Mouse (Mus musculus) heart, adult 9 months (tissue): ENCODE results near the gene Dgke.

Source experiments
- DNase-seq, 2 experiments: peaks; one replicate each; pipeline ENCODE4 v3.0.0; 2022; ENCODE audit warnings: low spot score in 2 of 2

The Dgke gene

DNA sequence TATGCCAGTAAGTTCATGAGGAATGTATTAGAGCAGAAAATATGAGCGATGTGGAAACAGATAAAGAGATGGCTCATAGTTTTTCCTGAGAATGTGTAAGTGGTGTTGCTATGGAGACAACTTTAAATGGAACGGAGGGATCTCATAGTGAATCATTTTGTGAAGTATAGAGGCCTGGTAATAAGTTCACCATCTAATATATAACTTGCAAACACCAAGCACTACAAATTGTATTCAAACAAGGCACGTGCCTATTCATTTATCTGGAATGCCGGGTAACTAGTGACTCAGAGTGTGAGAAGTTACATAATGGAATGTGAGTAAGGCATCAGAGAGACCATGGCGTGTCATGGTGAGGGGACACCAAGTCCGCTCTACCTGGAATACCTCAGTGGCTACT, 28.2 kb downstream of the Dgke start:
- DNase-seq, result no peak

DNA sequence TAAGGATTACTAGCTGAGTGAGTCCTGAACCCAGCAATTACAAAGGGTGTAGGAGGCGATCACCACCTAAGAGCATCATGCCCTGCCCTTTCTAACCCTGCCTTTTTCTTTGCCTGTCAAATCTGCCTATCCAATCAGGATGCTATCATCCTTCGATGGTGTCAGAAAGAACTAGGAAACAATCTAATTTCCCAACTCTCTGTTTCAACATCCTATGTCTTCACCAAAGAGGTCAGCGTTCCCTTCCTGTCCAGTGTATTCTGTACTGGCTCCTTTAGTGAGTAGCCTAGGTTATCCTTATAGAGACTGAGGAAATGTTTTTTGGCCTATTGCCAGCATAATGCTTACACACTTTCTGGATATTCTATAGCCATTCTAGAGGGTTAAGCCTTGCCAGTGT, 31.1 kb downstream of the Dgke start:
- DNase-seq, result no peak

DNA sequence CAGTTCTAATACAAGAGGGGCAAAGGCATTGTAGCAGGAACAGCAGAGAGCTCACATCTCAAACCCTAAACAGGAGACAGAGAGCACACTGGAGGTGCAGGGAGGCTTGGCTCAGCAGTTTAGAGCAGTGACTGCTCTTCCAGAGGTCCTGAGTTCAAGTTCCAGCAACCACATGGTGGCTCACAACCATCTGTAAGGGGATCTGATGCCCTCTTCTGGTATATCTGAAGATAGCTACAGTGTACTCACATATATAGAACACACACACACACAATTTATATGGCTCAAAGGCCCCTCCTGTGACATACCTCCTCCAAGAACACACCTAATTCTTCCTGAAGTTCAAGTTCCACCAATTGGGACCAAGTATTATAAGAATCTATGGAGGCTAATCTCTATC, 32.1 kb downstream of the Dgke start:
- DNase-seq, result no peak

DNA sequence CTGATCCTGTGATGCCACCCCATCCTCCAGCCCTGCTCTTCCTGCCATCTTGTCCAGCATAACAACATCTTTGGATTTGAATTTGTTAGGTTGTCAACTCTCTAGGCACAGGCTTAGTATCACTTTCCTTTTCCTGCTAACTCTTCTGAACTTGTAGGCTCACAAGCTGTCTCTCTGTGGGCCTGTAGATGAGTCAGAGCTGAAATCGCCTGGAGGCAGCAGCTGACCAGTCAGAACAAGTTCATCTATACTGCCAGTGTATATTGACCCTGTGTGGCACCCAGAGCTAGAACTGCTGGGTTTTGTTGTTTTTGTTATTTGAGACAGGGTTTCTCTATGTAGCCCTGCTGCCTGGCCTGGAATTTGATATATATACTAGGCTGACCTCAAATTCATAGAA, 35.5 kb downstream of the Dgke start:
- DNase-seq, result no peak

DNA sequence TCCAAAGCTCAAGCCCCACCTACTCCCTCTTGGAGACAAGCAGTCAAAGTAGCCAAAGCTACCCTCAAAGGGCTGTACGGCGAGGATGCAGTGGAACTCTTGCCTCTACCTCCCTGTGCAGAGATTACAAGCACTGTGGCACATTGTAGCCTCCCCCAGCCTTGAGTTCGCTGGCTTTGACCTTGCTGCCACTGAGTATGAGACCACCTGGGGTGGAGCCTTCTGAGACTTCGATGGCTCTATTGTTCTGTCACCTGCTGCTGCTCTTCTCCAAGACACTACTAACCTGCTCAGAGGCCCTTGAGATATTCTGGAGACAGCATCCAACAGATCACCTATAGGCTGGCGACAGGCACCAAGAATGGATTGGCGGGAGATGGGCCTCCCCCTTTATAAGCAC, 36.1 kb downstream of the Dgke start:
- DNase-seq, result no peak

DNA sequence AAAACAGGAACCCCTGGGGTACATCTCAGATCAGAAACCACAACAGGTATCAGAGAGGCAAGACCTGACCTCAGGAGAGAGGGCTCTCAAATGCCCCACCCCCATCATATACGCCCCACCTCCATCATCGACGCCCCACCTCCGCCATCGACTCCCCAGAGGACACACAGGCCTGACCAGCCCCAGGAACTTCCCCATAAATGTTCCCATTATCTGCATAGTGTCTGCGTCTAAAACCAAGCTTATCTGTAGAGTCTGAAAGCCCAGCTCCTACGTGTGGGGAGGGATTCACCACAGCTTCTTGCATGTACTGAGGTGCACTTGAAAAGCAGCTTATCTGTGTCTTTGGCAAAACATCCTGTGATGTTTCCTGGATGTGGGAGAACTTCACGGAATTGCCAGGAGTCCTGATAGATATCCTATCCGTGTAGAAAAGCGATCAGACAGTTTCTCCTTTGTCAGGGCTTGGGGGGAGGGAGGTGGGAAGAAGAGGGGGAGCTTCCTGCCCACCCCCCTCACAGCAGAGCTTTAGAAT, 37.7 kb downstream of the Dgke start:
- DNase-seq, result peak; percentile 47 to 68

DNA sequence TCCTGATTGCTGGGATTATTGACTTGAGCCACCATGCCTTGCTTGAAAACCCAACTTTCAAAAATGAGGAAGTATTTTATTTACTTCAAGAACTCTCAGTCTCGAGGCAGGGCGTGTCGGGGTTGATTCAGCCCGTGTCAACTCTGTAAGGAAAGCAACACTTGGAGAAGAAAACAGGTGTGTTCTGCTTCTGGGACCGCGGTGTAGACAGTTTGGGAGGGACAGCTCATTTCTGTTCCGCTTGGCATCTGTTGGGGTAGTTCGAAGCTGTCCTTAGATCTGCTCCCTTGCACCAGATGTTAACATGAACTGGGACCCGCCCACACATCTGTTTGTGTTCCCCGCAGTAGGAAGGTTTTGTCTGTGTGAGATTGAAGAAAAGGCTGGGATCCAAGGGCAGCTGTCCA, 38.7 kb downstream of the Dgke start:
- DNase-seq, result peak; percentile 63 to 82

DNA sequence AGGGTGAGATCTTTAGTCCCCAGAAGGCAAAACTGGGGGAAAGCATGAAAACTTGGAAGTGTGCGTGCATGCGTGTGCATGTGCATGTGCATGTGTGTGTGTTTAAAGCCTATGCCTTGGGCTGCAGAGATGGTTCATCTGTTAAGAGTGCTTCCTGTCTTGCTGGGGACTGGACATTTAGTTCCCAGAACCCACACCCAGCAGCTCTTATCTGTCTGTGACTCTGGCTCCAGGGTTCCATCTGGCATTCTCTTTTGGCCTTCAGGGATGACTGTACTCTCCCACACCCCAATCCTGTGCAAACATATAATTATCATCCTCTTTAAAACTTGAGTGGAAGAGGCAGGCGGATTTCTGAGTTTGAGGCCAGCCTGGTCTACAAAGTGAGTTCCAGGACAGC, 40.5 kb downstream of the Dgke start:
- peak in 1 of 2 experiments; percentile 68 for DNase-seq

DNA sequence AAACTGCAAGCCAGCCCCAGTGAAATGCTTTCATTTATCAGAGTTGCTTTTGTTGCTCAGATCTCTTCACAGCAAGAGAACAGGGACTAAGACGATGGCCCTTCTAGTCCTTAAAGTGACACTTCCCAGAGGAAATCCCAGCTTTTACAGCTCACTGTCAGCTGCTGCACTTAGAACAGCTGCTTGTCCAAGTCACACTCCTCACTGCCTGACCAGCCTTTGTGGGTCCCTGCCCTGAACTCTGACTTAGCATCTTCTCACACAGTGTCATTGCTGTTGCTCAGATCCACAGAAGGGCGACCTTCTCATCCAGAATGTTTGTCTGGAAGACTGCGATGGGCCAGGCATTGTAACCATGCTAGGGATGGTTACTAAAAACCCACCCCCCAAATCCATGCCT, 41.0 kb downstream of the Dgke start:
- DNase-seq, result no peak

DNA sequence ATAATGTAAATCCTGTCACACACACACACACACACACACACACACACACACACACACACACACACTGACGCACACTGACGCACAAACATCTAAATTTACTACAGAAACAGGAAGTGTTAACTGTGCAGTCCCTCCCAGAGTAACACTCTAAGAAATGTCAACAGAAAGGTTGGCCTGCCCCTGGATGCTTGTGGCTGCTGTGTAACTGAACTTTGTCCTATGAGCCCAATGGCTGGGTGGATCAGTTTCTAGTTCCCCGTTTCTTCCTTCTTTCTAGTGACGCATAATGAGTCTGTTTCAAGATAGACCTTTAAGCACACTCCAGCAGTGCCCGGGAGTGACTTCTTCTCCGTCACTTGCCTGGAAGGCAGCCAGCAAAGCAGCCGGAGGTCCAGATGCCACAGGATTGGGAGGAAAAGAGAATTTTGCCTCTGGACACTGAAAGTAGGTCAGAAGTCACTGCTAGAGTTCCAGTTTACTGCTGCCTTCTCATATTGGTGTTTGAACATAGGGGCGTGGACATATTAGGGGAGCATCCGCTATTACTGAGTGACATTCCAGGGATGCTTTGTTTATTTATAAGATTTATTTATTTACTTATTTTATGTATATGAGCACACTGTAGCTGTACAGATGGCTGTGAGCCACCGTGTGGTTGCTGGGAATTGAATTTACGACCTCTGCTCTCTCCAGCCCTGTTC, 42.3 kb downstream of the Dgke start:
- peak; percentile 85 to 86 for DNase-seq

DNA sequence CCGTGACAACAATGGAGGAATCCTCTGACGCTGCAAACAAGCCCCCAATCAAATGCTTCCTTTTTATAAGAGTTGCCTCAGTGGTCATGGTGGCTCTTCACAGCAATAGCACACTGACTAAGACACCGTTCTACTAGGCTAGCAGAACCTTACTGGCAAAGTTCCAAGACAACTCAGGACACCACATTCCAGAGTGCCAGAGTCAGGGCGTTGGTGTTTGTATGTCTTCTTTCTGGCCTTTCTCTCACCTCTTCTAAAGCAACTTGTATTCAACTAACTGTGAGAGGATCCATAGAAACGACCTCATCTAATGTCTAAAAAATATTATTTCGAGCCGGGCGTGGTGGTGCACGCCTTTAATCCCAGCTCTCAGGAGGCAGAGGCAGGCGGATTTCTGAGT, 43.2 kb downstream of the Dgke start:
- no peak for DNase-seq

DNA sequence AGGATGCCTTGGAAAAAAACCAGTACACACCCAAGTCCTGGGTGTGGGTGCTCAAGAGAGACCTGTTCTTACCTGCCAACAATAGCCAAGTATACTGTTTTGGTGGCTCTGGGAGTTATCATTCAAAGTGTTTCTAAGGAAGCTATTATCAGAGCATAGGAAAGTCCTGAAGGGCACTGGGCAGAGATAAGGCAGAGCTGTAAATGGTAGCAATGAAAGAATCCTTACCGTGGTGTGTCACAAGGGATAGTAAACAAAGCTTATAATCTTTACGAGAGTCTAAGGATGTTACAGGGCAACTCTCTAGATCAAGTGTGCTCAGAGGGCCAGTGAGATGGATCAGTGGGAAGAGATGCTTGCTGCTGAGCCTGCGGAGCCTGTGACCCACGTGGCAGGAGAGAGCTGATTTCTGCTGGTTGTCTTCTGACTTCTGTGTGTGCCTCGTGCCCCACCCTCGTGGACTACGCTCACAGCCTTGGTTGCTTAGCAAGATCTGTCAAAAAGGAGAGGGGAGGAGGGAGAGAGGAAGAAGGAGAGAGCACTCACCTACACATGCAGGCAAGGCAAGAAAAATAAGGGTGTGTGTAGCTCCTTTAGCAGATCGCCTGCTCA, 44.4 kb downstream of the Dgke start:
- DNase-seq, result no peak

DNA sequence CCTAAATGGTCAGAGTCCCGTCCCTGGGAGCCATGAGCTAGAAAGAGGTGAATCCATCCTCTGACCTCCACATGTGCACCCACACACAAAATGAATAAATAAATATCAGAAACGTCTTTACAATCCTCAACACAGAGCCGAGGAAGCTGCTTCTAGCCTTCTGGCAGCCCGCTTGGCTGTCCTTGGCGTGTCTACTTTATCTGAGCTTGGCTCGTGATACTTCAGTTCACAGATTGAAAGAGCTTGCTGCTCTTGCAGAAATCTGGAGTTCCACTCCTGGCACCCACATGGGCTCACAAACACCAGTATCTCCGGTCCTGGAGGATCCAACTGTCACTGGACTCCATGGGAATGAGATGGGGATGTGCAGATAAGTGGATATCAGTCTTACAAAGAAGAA, 45.0 kb downstream of the Dgke start:
- DNase-seq, result no peak

DNA sequence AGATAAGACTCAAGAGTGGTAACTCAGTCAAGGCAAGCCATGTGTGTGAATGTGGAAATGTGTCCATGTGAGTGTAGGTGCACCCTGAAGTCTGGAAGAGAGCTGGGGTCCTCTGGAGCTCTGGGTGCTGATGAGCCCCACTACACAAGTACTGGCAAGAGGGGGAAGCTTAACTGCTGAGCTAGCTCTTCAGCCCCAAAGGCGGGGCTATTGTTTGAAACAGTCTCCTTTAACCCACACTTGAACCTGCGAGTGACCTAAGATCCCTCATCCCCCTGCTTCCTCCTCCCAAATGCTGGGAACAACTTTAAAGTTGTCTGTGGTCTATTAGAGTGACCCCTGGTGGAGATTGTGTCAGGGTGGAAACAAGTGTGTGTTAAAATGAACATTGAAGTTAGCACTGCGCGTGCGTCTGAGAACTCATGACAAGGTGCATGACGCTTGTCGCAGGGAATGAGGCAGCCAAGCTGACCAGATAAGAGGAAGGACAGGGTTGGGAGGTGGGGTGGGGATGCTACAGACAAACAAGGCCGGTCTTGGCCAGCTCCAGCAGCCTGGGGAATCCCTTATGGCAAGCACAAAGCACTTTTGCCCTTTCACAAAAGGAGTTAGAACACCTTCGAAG, 45.9 kb downstream of the Dgke start:
- no peak for DNase-seq

DNA sequence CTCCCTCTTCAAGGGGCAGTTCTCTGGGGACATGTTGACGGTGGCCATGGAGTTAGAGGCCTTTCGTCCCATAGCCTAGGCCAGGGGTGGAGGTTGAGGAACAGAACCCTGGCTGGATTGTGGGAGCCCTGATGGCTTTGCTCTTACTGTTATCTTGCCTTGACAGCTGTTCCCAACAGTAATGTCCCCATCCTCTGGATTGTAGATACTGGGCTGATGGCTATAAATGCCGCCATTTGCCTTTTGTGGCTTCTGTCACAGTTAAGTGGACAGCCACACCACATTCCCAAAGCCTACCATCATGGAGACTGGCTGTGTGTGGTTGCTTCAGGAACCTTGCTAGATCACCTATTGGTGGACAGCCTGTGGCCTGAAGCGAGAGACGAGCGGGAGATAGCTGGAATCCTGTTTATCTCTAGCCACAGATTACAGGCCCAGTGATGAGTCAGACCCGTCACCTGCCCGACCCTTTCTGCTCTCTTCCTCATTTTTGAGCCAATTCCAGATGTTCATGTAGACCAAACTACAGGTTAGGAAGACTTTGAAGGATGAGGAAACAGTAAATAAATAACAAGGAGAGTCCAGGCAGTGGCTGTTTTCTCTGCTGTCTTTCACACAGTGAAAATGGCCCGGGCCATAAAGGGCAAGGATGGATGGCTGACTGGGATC, 49.0 kb downstream of the Dgke start:
- DNase-seq, result no peak

DNA sequence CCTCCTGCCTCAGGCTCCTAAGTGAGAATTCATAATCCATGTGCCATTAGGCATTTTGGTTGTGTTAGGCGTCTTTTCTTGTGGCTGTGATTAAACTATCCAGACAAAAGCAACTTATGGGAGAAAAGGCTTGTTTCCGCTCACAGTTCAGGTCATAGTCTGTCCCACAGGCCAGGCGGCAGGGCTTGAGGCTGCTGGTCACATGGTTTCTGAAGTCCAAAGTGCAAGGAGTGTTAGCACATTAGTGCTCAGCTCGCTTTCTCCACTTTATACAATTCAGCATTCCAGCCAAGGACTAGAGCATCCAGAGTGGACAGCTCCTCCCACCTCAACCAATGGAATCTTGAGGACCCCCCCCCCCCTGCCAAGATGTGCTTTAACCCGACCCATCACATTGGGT, 54.4 kb downstream of the Dgke start:
- no peak for DNase-seq

DNA sequence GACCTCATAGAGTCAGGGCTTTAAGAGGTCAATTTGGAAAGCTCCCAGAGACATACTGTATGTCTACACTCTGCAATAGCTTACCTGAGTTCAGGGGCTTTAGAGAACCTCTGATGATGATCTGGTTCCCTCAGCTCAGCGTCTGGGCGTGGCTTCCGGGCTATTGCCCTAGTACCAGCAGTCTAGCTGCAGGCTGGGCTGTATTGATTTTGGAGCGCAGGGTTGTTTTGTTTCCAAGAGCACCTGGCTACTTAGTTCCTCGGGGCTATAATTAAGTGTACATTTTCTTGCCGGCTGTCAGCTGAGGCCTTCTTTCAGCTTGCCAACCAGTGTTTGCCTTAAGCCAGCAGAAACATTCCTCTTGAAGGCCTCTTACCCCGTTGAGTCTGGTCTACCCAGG, 57.2 kb downstream of the Dgke start:
- DNase-seq, result no peak

DNA sequence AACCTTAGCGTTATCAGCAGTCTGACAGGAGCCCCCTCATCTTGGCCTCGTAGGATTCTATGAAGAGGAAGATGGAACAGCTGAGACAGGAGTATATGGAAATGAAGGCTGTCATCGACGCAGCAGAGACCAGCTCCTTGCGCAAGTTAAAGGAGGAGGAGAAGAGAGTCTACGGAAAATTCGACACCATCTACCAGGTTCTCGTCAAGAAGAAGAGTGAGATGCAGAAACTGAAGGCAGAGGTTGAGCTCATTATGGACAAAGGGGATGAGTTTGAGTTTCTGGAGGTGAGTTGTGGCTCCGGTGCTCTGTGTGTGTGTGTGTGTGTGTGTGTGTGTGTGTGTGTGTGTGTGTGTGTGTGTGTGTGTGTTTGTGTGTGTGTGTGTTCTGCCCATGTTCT, 57.6 kb downstream of the Dgke start:
- no peak for DNase-seq

DNA sequence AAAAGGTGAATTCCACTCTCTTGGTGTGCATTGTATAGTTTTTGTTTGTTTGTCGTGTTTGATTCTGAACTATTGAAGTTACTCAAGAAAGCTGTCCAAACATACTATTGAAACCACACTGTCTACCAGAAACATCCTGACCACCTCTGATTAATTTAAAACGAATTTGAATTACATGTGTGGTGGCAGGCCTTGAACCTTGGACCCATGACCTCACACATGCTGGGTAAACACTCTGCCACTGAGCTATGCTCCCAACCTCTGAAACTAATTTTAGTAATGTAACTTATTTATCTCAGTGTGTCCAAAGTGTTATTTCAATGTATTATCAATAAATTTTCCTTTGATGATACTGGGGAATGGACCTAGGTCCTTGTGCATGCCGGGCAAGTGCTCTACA, 59.1 kb downstream of the Dgke start:
- no peak for DNase-seq

DNA sequence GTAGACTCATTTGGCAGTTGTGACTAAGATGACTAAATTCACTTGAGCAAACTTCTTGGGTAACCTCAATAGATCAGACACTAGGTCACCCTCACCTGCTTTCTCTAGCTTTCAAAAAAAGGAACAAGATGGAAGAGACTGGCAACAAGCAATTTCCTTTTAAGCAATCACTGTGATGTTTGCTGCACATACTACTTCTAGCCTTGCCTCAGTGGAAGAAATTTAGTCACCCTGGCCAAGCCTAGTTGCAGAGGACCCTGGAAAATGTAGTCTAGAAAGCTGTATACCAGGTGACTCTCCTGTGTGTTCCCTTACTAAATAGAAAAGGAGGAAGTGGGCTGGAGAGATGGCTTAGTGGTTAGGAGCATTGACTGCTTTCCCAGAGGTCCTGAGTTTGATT, 60.2 kb downstream of the Dgke start:
- no peak for DNase-seq

DNA sequence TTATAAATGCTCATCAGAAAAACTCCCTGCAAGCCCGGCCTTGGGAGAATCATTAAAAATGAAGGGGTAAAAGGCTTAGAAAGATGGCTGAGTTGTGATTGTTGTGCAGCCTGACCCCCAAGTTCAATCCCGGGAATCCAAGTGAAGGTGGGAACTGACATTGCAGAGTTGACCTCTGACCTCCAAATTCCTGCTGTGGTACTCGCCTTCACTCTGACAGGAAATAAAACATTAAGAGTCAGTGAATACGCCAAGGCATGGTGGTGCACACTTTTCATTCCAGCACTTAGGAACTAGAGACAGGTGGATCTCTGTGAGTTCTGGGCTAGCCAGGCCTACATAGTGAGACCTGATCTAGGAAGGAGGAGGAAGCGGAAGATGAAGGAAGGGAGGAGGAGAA, 61.2 kb downstream of the Dgke start:
- no peak for DNase-seq

DNA sequence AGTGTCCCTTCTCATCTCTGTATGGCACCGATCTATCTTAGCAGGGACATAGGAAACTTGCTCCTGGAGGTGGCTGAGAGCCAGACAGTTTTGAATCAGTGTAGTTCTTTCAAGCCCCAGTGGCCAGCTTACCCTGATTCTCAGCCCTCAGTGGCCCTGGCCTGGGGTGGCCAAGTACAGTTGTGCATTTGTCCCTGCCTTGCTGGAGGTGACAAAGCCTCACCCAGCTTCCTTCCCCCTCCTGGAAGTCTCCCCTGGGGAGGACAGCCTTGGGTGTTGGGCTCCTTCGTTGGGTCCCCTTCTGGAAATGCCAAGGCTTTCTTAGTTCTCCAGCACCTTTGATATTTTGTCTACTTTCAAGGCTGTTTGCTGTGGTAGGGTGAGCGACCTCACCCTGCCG, 62.9 kb downstream of the Dgke start:
- DNase-seq, result no peak

DNA sequence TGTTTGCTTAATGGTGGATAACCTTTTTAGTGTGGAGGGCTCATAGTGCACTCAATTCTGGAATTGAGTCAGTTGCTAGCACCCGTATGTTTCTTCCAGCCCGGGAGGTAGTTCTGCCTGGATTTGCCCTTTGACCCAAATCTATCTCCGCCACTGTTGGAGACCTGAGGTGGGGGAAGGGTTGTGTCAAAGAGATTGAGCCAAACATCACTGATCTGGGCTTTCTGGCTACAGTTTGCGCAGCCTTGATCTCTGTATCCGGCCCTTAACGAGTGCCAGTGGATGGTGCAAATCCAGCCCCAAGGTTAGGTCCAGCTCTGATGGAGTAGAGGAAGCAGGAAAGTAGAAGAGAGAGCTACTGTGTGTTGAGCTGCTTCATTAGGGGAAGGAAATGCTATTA, 63.6 kb downstream of the Dgke start:
- peak in 1 of 2 experiments; percentile 47 for DNase-seq
